Mouse (Mus musculus): ENCODE measurements at regions not wholly inside any gene's neighbourhood (a gene's known extent, or its start where the extent isn't known, plus 50 kb on each side); places are given as distances from the start of the nearest gene placed in this dataset.

GRCm38 (mm10) chr10:107205085-107205717 lies 66.3 kb upstream of the Lin7a start:
- TF ChIP-seq POLR2A (IDR thresholded peaks at IDR 0.05; ENCODE audit: insufficient read depth, low read depth, low read length) = no peak
- TF ChIP-seq CTCF (IDR thresholded peaks at IDR 0.05; ENCODE audit: insufficient read depth, low read depth, low read length) = no peak

Data from olfactory bulb, adult 2 months (tissue).